Mouse (Mus musculus) T-cell, adult 2 months (primary cell): ENCODE results near the gene Lrrc4b.
A peak's percentile ranks its signal among the peaks of the same experiment; 100 is the strongest.

Source experiments
- DNase-seq: peaks from one replicate; pipeline ENCODE4 v3.0.0; 2022; ENCODE audit warnings: low spot score

The Lrrc4b gene

GRCm38 (mm10) chr7:44465111-44465510 lies 36.3 kb downstream of the Lrrc4b start, which contains the start of gene Aspdh:
Gene Aspdh, plus strand, starts transcription at chr7:44465391.
- no peak for DNase-seq

- no peak for DNase-seq
Measured at GRCm38 (mm10) chr7:44466006-44466887, 37.4 kb downstream of the Lrrc4b start.

GRCm38 (mm10) chr7:44466888-44467311 lies 38.1 kb downstream of the Lrrc4b start:
- no peak for DNase-seq

- DNase-seq: peak; percentile 95
Measured at GRCm38 (mm10) chr7:44467811-44468411, 39.1 kb downstream of the Lrrc4b start, which contains the start of gene Josd2. Gene Josd2, plus strand, starts transcription at chr7:44467980.

- DNase-seq: no peak
Measured at GRCm38 (mm10) chr7:44468644-44469285, 39.9 kb downstream of the Lrrc4b start.

- DNase-seq: no peak
Measured at GRCm38 (mm10) chr7:44469677-44470675, 41.2 kb downstream of the Lrrc4b start.

GRCm38 (mm10) chr7:44470696-44471612 lies 42.1 kb downstream of the Lrrc4b start:
- no peak for DNase-seq

- no peak for DNase-seq
Measured at GRCm38 (mm10) chr7:44471880-44472557, 43.2 kb downstream of the Lrrc4b start.

- no peak for DNase-seq
Measured at GRCm38 (mm10) chr7:44472558-44472885, 43.7 kb downstream of the Lrrc4b start.

- no peak for DNase-seq
Measured at GRCm38 (mm10) chr7:44472961-44473646, 44.3 kb downstream of the Lrrc4b start.

GRCm38 (mm10) chr7:44474419-44474818 lies 45.6 kb downstream of the Lrrc4b start:
- no peak for DNase-seq

- DNase-seq: no peak
Measured at GRCm38 (mm10) chr7:44475046-44475614, 46.3 kb downstream of the Lrrc4b start.

GRCm38 (mm10) chr7:44482836-44483435 lies 54.1 kb downstream of the Lrrc4b start:
- DNase-seq: no peak

GRCm38 (mm10) chr7:44484109-44484508 lies 55.3 kb downstream of the Lrrc4b start:
- no peak for DNase-seq

- DNase-seq: peak; percentile 60
Measured at GRCm38 (mm10) chr7:44484841-44485571, 56.2 kb downstream of the Lrrc4b start.

- DNase-seq: no peak
Measured at GRCm38 (mm10) chr7:44485572-44486195, 56.9 kb downstream of the Lrrc4b start.

- DNase-seq: no peak
Measured at GRCm38 (mm10) chr7:44486927-44487575, 58.2 kb downstream of the Lrrc4b start.
